9 mouse cellular contexts compared by ENCODE assay signal in the genomic region with DNA sequence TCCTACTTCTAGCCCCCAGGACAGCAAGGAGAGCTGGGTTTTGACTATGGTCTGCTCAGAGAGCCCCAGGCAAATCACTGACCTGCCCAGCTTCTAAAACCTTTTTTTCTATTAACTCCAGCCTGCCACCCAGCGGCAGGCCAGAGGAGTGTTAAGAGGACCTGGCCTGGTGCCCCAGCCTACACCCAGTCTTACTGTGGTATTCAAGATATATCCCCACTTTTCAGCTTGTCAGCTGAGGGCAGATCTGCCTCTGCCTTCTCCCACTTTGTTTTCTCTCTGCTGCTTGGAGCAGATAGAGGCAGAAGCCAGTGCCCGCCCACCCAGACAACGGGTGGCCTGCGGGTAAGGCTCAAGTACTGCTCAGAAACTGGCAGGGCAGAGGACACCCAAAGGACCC. TPM values are rescaled to one million over a fixed set of nuclear protein-coding genes. Genes with fewer than 3 reads are reported as not detected.
DNase-seq lines count a peak whose midpoint lies in the region; ATAC-seq lines count a peak whose summit lies in the region.
"Had no signal": no experiment of that assay in that cellular context is flagged by ENCODE, and none has a peak within 500 bp of the region (broad histone marks: within the 10 kb centered on the region; RNA-seq: fewer than 3 reads in every experiment).

No protein-coding gene starts in this region.

- no peak; the same call in 1 of the 2 replicates for ATAC-seq in cerebellum, adult (ENCODE audit: insufficient number of reproducible peaks, low FRiP score, low TSS enrichment)
- ATAC-seq in heart, embryonic 11.5 days (replicated peaks; ENCODE audit: insufficient number of reproducible peaks, low FRiP score, low TSS enrichment), result peak; percentile 46; the same call in 1 of the 2 replicates
- peak; percentile 89 for ATAC-seq in liver, embryonic 16.5 days (ENCODE audit: low read depth)

- peaks cover 13% of the 10 kb centered on the region for H3K36me3 ChIP-seq in heart, embryonic 11.5 days (ENCODE audit: control insufficient read depth, insufficient read depth, low read length)
- peaks cover 17% of the 10 kb centered on the region for H3K36me3 ChIP-seq in liver, embryonic 16.5 days (ENCODE audit: control insufficient read depth, insufficient read depth)

- 56% methylated on average over 4 of the region's 4 CpGs for WGBS in heart, embryonic 11.5 days (ENCODE audit: insufficient replicate concordance)
- WGBS in liver, embryonic 16.5 days (ENCODE audit: insufficient replicate concordance), result 19% methylated on average over 4 of the region's 4 CpGs

- H3K9me3 ChIP-seq in heart, embryonic 11.5 days (replicated peaks; ENCODE audit: control insufficient read depth, low read length), result no peaks in the 10 kb centered on the region
- H3K9me3 ChIP-seq in liver, embryonic 16.5 days (replicated peaks; ENCODE audit: control insufficient read depth, low read length), result no peaks in the 10 kb centered on the region

- no peaks in the 10 kb centered on the region for H3K27me3 ChIP-seq in heart, embryonic 11.5 days (ENCODE audit: control insufficient read depth, insufficient read depth, low read length)
- no peaks in the 10 kb centered on the region for H3K27me3 ChIP-seq in liver, embryonic 16.5 days (ENCODE audit: control insufficient read depth, insufficient read depth, low read depth, low read length)

- H3K9ac ChIP-seq in heart, embryonic 11.5 days (ENCODE audit: low read depth, low read length), result no peak overlapping the region
- H3K9ac ChIP-seq in liver, embryonic 16.5 days (ENCODE audit: low read depth, low read length), result peak overlapping the region; percentile 52

- DNase-seq in cerebellum, adult 11 months, result peak; percentile 13
- peak; percentile 53 to 64 for DNase-seq in adrenal gland, adult 18-20 months (ENCODE audit: low spot score in 2 of 2)
- DNase-seq in embryo, embryonic 11.5 days (ENCODE audit: low read depth, low spot score), result peak; percentile 34
- DNase-seq in kidney, postnatal 25 days, result peak; percentile 68 to 70
- DNase-seq in right cerebral cortex, postnatal 10 days (ENCODE audit: low spot score in 2 of 2), result peak; percentile 44 to 56

- H3K27ac ChIP-seq in heart, embryonic 11.5 days (ENCODE audit: low read depth, low read length), result no peak overlapping the region
- peak overlapping the region; percentile 84 for H3K27ac ChIP-seq in liver, embryonic 16.5 days (ENCODE audit: low read length)
- H3K27ac ChIP-seq: macrophage had no signal

- no peak overlapping the region for H3K4me2 ChIP-seq in heart, embryonic 11.5 days
- H3K4me2 ChIP-seq in liver, embryonic 16.5 days (ENCODE audit: low read depth, low read length), result peak overlapping the region; percentile 22

- H3K4me3 ChIP-seq in heart, embryonic 11.5 days (ENCODE audit: low read depth, low read length), result no peak overlapping the region
- H3K4me3 ChIP-seq in liver, embryonic 16.5 days (ENCODE audit: low read depth, low read length), result peak overlapping the region; percentile 27

- H3K4me1 ChIP-seq in heart, embryonic 11.5 days (ENCODE audit: control insufficient read depth, insufficient read depth, low read length), result peaks cover 7% of the 10 kb centered on the region; the same call in 1 of the 2 replicates
- H3K4me1 ChIP-seq in liver, embryonic 16.5 days (ENCODE audit: control insufficient read depth, low read depth, low read length), result peaks cover 43% of the 10 kb centered on the region

RNA-seq across cellular contexts. Expression of a gene that starts 25.1 kb away (rescaled TPM):
- total RNA-seq in adrenal gland, adult 18-20 months (2021), result 10 to 100 TPM; 22.1 to 24.5 TPM
- polyA plus RNA-seq in heart, embryonic 11.5 days (2014; fragmentation: Nextera tagmentation; extraction: Ambion mirVana), result 29.9 and 34.4 TPM in 2 replicates
- 17.3 and 18.6 TPM in 2 replicates for polyA plus RNA-seq in liver, embryonic 16.5 days (2015; fragmentation: Nextera tagmentation; extraction: Ambion mirVana)

Comparison
In these comparisons a context has a peak if more than half of its experiments do, and no peak if none do; other contexts are left out.
1. DNase-seq: peak in every context shown above with its lines; median percentile 69 in kidney, postnatal 25 days; 58 in adrenal gland, adult 18-20 months; 50 in right cerebral cortex, postnatal 10 days; 34 in embryo, embryonic 11.5 days; 13 in cerebellum, adult 11 months.